Mouse (Mus musculus) frontal cortex, adult 2 months (tissue): ENCODE results near the gene Vmn1r113. TPM values are rescaled to one million over a fixed set of nuclear protein-coding genes. Genes with fewer than 3 reads are reported as not detected.
"Not testable (repeated sequence)": the region's sequence is repeated elsewhere in the genome, so short reads cannot be mapped to it uniquely, and the experiment has no call there.

Experiments used
- DNase-seq, 2 experiments: peaks; one replicate each; pipeline ENCODE4 v3.0.0; 2022; ENCODE audit warnings: low spot score in 1 of 2; ENCODE audit errors: extremely low spot score in 1 of 2
- polyA plus RNA-seq: library from polyadenylated mRNA; depleted of rRNA; stranded (reverse); fragments of >200 nt; gene quantifications from 2 replicates; pipeline ENCODE4 v1.2.3, GENCODE M21; 2012; rRNA removed

Vmn1r113 gene
- polyA plus RNA-seq: not detected in 2 replicates

DNA sequence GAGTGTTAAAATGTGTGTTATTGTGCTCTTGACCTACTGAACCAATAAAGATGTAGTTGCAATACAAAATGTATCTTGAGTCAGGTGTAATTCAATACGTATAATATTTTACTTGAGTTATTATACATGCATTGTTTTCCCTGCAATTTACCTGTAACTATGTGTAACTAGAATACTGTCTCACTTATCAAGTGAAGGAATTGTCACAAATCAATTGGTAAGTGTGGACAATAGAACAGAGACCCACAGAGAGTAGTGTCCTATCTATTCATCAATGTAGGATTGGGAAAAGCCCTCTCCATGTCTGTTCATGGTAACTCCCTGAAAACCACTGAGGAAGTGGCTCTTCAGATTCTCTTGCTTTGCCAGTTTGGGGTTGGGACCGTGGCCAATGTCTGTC is at the start of gene Vmn1r113:
Vmn1r113 (plus strand) TSS at position 301 of the 400 bp plus-strand sequence.
- not testable (repeated sequence) for DNase-seq

DNA sequence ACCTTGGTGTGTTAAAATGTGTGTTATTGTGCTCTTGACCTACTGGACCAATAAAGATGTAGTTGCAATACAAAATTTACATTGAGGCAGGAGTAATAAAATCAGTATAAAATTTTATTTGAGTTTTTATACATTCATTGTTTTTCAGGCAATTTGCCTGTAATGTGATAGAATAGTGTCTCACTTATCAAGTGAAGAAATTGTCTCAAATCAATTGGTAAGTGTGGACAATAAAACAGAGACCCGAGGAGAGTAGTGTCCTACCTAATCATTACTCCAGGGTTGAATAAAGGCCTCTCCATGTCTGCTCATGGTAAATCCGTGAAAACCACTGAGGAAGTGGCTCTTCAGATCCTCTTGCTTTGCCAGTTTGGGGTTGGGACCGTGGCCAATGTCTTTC is 16.2 kb upstream of the Vmn1r113 start, which contains the start of gene Vmn1r112:
Vmn1r112 (plus strand) TSS at position 301 of the 400 bp plus-strand sequence.
- not testable (repeated sequence) for DNase-seq

GRCm38 (mm10) chr7:20812086-20812485 is 25.0 kb downstream of the Vmn1r113 start, which contains the start of gene Vmn1r114:
Vmn1r114 (minus strand) TSS chr7:20812186.
- DNase-seq: not testable (repeated sequence)

Other genes with a start within 250 kb of the Vmn1r113 start
- not detected in 2 replicates for gene Gm5726, start 241.5 kb upstream of the Vmn1r113 start, polyA plus RNA-seq
- not detected in 2 replicates for gene Gm4141, start 211.0 kb upstream of the Vmn1r113 start, polyA plus RNA-seq
- not detected in 2 replicates for gene Gm4513, start 188.3 kb upstream of the Vmn1r113 start, polyA plus RNA-seq
- gene Vmn1r107, start 118.4 kb upstream of the Vmn1r113 start, polyA plus RNA-seq: not detected in 2 replicates
- not detected in 2 replicates for gene Vmn1r111, start 84.1 kb upstream of the Vmn1r113 start, polyA plus RNA-seq
- not detected in 2 replicates for gene Gm10668, start 56.7 kb upstream of the Vmn1r113 start, polyA plus RNA-seq
- not detected in 2 replicates for gene Vmn1r112, start 16.1 kb upstream of the Vmn1r113 start, polyA plus RNA-seq
- gene Vmn1r114, start 24.9 kb downstream of the Vmn1r113 start, polyA plus RNA-seq: not detected in 2 replicates
- gene Vmn1r115, start 57.7 kb downstream of the Vmn1r113 start, polyA plus RNA-seq: not detected in 2 replicates
- not detected in 2 replicates for gene Vmn1r116, start 85.0 kb downstream of the Vmn1r113 start, polyA plus RNA-seq
- gene Vmn1r117, start 96.8 kb downstream of the Vmn1r113 start, polyA plus RNA-seq: not detected in 2 replicates
- not detected in 2 replicates for gene Vmn1r118, start 125.1 kb downstream of the Vmn1r113 start, polyA plus RNA-seq
- gene Vmn1r119, start 225.2 kb downstream of the Vmn1r113 start, polyA plus RNA-seq: not detected in 2 replicates